Mouse (Mus musculus) erythroblast, embryonic 14.5 days (primary cell): ENCODE data around the gene Cars2.

ENCODE experiments used
- GATA1 ChIP-seq: IDR thresholded peaks from 2 replicates; pipeline ENCODE4 v1.6.1; 2012; ENCODE audit warnings: low read length, inconsistent platforms, mixed read lengths
- TAL1 ChIP-seq: IDR thresholded peaks from 3 replicates; pipeline ENCODE4 v1.6.1; 2012; ENCODE audit warnings: low read length, inconsistent platforms, mixed read lengths

DNA sequence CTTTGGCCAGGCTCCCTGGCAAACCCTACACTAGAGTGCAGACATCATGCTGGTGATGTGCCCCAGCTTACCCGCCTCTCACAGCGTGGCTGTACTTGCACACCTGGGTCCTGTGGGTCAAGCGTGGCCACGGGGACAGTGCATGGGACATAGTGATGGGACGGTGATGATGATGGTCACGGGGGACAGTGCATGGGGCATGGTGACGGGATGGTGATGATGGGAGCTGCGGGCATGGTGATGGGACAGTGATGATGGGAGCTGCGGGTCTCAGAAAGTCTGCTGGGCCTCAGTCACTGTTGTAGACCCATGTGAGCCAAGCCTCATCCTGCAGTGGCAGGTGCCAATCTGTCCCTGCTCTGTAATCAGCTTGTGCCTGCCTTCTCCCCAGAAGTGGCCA is 34.3 kb downstream of the Cars2 start:
- TF ChIP-seq GATA1 (no peak), TAL1 (no peak)
